Mouse (Mus musculus) heart, embryonic 10.5 days (tissue): ENCODE results near the gene Sfxn5. TPM values are rescaled to one million over a fixed set of nuclear protein-coding genes. Genes with fewer than 3 reads are reported as not detected.

ENCODE experiments used
- DNase-seq: peaks from one replicate; pipeline ENCODE4 v3.0.0-alpha.2; 2017; ENCODE audit warnings: low spot score
- H3K27ac ChIP-seq: fragments of 300-500 bp; sonication (generic); 2 replicates; pipeline ENCODE4 v1.5.1; 2016; ENCODE audit warnings: mild to moderate bottlenecking
- H3K27me3 ChIP-seq: fragments of 300-500 bp; sonication (generic); 2 replicates; pipeline ENCODE4 v1.6.1; 2016; ENCODE audit warnings: mild to moderate bottlenecking; ENCODE audit not compliant: poor library complexity, insufficient read depth, severe bottlenecking
- H3K36me3 ChIP-seq: fragments of 300-500 bp; sonication (generic); 2 replicates; pipeline ENCODE4 v1.6.1; 2016; ENCODE audit warnings: mild to moderate bottlenecking, moderate library complexity
- H3K4me1 ChIP-seq: fragments of 300-500 bp; sonication (generic); 2 replicates; pipeline ENCODE4 v1.6.1; 2016; ENCODE audit warnings: mild to moderate bottlenecking
- H3K4me3 ChIP-seq: fragments of 300-500 bp; sonication (generic); 2 replicates; pipeline ENCODE4 v1.5.1; 2016; ENCODE audit warnings: mild to moderate bottlenecking, moderate library complexity
- H3K9me3 ChIP-seq: fragments of 300-500 bp; sonication (generic); 2 replicates; pipeline ENCODE4 v1.6.1; 2016; ENCODE audit warnings: mild to moderate bottlenecking, moderate library complexity
- WGBS: fragments of 180-500 bp; shearing (Covaris S2); methylation state at CpG from one replicate; pipeline ENCODE4 v1.1.7; 2016; 5-methylcytosine and 5-hydroxymethylcytosine counted together
- polyA plus RNA-seq: library from polyadenylated mRNA; unstranded; fragments of >200 nt; fragmentation: Nextera tagmentation; extraction: Ambion mirVana; gene quantifications from 2 replicates; pipeline ENCODE4 v1.2.1, GENCODE M21; 2016

Sfxn5 gene
- polyA plus RNA-seq, 1 experiment from 2014 or later, result 5.8 TPM

GRCm38 (mm10) chr6:85290869-85291824, 42.1 kb downstream of the Sfxn5 start:
- Histone ChIP-seq H3K4me3 (no peak overlapping the region), H3K4me1 (peaks cover 11% of the 10 kb centered on the region), H3K9me3 (no peaks in the 10 kb centered on the region), H3K27me3 (no peaks in the 10 kb centered on the region), H3K36me3 (no peaks in the 10 kb centered on the region), H3K27ac (no peak overlapping the region)
- 87% methylated on average over 16 of the region's 16 CpGs for WGBS
- no peak for DNase-seq

- WGBS, result 70% methylated on average over 4 of the region's 4 CpGs
- H3K4me1 ChIP-seq, result no peaks in the 10 kb centered on the region
- H3K36me3 ChIP-seq, result no peaks in the 10 kb centered on the region
- H3K9me3 ChIP-seq, result no peaks in the 10 kb centered on the region
- no peak overlapping the region for H3K4me3 ChIP-seq
- H3K27ac ChIP-seq, result no peak overlapping the region
- DNase-seq, result no peak
- H3K27me3 ChIP-seq, result no peaks in the 10 kb centered on the region
Observed at GRCm38 (mm10) chr6:85288193-85288857, 44.9 kb downstream of the Sfxn5 start.

GRCm38 (mm10) chr6:85286283-85287047, 46.8 kb downstream of the Sfxn5 start:
- Histone ChIP-seq H3K9me3 (no peaks in the 10 kb centered on the region), H3K36me3 (no peaks in the 10 kb centered on the region), H3K27me3 (no peaks in the 10 kb centered on the region), H3K4me1 (peaks cover 4% of the 10 kb centered on the region), H3K4me3 (no peak overlapping the region), H3K27ac (no peak overlapping the region)
- no peak for DNase-seq
- WGBS, result 80% methylated on average over 13 of the region's 13 CpGs

GRCm38 (mm10) chr6:85280871-85281270, 52.4 kb downstream of the Sfxn5 start:
- Histone ChIP-seq H3K27ac (peak overlapping the region; percentile 77), H3K9me3 (no peaks in the 10 kb centered on the region), H3K4me1 (peaks cover 16% of the 10 kb centered on the region), H3K27me3 (no peaks in the 10 kb centered on the region), H3K4me3 (no peak overlapping the region), H3K36me3 (no peaks in the 10 kb centered on the region)
- 74% methylated on average over 14 of the region's 14 CpGs for WGBS
- no peak for DNase-seq

- Histone ChIP-seq H3K4me1 (peaks cover 13% of the 10 kb centered on the region), H3K9me3 (no peaks in the 10 kb centered on the region), H3K27me3 (no peaks in the 10 kb centered on the region), H3K36me3 (no peaks in the 10 kb centered on the region), H3K27ac (no peak overlapping the region), H3K4me3 (no peak overlapping the region)
- WGBS, result 75% methylated on average over 8 of the region's 8 CpGs
- no peak for DNase-seq
Observed at GRCm38 (mm10) chr6:85276571-85276970, 56.7 kb downstream of the Sfxn5 start.

GRCm38 (mm10) chr6:85272436-85272835, 60.8 kb downstream of the Sfxn5 start:
- 0 out of 2 replicates have a peak, but pooled peaks cover 5% of the 10 kb centered on the region for H3K27me3 ChIP-seq
- H3K9me3 ChIP-seq, result no peaks in the 10 kb centered on the region

GRCm38 (mm10) chr6:85266060-85266459, 67.2 kb downstream of the Sfxn5 start:
- no peak for DNase-seq
- Histone ChIP-seq H3K9me3 (no peaks in the 10 kb centered on the region), H3K4me1 (peaks cover 13% of the 10 kb centered on the region), H3K27ac (no peak overlapping the region), H3K4me3 (no peak overlapping the region), H3K36me3 (no peaks in the 10 kb centered on the region), H3K27me3 (peaks cover 30% of the 10 kb centered on the region; the same call in 1 of the 2 replicates)
- WGBS, result 53% methylated on average over 6 of the region's 6 CpGs

More at GRCm38 (mm10) chr6:85272436-85272835, 60.8 kb downstream of the Sfxn5 start:
- Histone ChIP-seq H3K36me3 (no peaks in the 10 kb centered on the region), H3K4me3 (no peak overlapping the region), H3K27ac (no peak overlapping the region), H3K4me1 (no peaks in the 10 kb centered on the region)
- 89% methylated on average over 9 of the region's 9 CpGs for WGBS
- no peak for DNase-seq

GRCm38 (mm10) chr6:85264982-85265518, 68.2 kb downstream of the Sfxn5 start:
- peaks cover 14% of the 10 kb centered on the region for H3K4me1 ChIP-seq
- H3K36me3 ChIP-seq, result no peaks in the 10 kb centered on the region
- peaks cover 30% of the 10 kb centered on the region; the same call in 1 of the 2 replicates for H3K27me3 ChIP-seq
- H3K27ac ChIP-seq, result no peak overlapping the region
- no peaks in the 10 kb centered on the region for H3K9me3 ChIP-seq
- WGBS, result 19% methylated on average over 15 of the region's 15 CpGs
- no peak overlapping the region for H3K4me3 ChIP-seq
- no peak for DNase-seq

- H3K4me3 ChIP-seq, result no peak overlapping the region
- peaks cover 14% of the 10 kb centered on the region for H3K4me1 ChIP-seq
- no peaks in the 10 kb centered on the region for H3K36me3 ChIP-seq
- DNase-seq, result no peak
- H3K9me3 ChIP-seq, result no peaks in the 10 kb centered on the region
- peaks cover 30% of the 10 kb centered on the region; the same call in 1 of the 2 replicates for H3K27me3 ChIP-seq
- 91% methylated on average over 4 of the region's 4 CpGs for WGBS
- H3K27ac ChIP-seq, result peak overlapping the region; percentile 36; the same call in 1 of the 2 replicates
Observed at GRCm38 (mm10) chr6:85262865-85263515, 70.2 kb downstream of the Sfxn5 start.

GRCm38 (mm10) chr6:85259094-85259630, 74.1 kb downstream of the Sfxn5 start:
- DNase-seq, result no peak
- Histone ChIP-seq H3K4me1 (peaks cover 7% of the 10 kb centered on the region), H3K4me3 (no peak overlapping the region), H3K27me3 (peaks cover 5% of the 10 kb centered on the region; the same call in 1 of the 2 replicates), H3K36me3 (no peaks in the 10 kb centered on the region), H3K27ac (no peak overlapping the region), H3K9me3 (no peaks in the 10 kb centered on the region)
- WGBS, result 79% methylated on average over 12 of the region's 12 CpGs

- 66% methylated on average over 6 of the region's 6 CpGs for WGBS
- no peak overlapping the region for H3K27ac ChIP-seq
- no peak for DNase-seq
- H3K4me3 ChIP-seq, result no peak overlapping the region
- H3K36me3 ChIP-seq, result no peaks in the 10 kb centered on the region
- peaks cover 23% of the 10 kb centered on the region for H3K4me1 ChIP-seq
- no peaks in the 10 kb centered on the region for H3K27me3 ChIP-seq
- H3K9me3 ChIP-seq, result no peaks in the 10 kb centered on the region
Observed at GRCm38 (mm10) chr6:85255578-85255977, 77.6 kb downstream of the Sfxn5 start.
